Mouse (Mus musculus): ENCODE results near the gene Cct7. TPM values are rescaled to one million over a fixed set of nuclear protein-coding genes. Genes with fewer than 3 reads are reported as not detected.
A peak's percentile ranks its signal among the peaks of the same experiment; 100 is the strongest.

Cct7 gene
- polyA plus RNA-seq, 1 experiment = 117 TPM

DNA sequence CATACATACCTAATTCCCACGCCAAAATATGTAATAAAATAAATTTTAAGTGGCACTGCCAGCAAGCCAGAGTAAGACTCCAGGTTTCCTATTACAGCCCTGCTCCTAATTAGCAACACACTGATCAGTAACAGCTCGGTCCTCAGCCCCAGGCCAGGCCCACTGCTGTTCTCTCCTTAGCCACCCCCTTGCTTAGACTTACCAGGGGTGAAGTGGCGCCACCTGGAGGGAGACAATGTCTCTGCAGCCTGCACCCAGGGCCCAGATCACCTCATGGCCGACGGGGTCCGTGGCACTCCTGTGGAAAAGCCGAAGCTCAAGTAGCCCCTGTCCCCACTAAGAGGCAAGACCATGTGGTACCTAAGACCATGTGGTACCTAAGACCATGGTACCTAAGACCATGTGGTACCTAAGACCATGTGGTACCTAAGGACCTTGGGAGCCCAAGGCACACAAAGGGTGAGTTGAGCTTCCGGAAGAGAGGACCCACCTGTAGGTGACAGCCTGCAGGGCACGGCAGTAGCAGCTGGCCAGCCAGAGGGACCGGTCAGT is 26.1 kb downstream of the Cct7 start:
- Histone ChIP-seq H3K36me3 (ENCODE audit: control insufficient read depth, insufficient read depth, low read length) (no peaks in the 10 kb centered on the region), H3K27me3 (replicated peaks; ENCODE audit: control insufficient read depth, insufficient read depth, low read length) (no peaks in the 10 kb centered on the region), H3K27ac (ENCODE audit: insufficient read depth, low read depth, low read length) (no peak overlapping the region), H3K4me1 (ENCODE audit: control insufficient read depth, insufficient read depth, low read length) (no peaks in the 10 kb centered on the region), H3K4me3 (ENCODE audit: insufficient read depth, low read depth, low read length) (no peak overlapping the region)
- DNase-seq = no peak
- 33% methylated on average over 10 of the region's 10 CpGs for WGBS
- peak; percentile 57 for TF ChIP-seq CTCF (conservative IDR thresholded peaks at IDR 0.05; ENCODE audit: insufficient read depth, insufficient read length, low read depth, low read length)
- TF ChIP-seq POLR2A (IDR thresholded peaks at IDR 0.05; ENCODE audit: low read depth, low read length) = no peak

- 43% methylated on average over 14 of the region's 14 CpGs for WGBS
- no peak for TF ChIP-seq POLR2A (IDR thresholded peaks at IDR 0.05; ENCODE audit: low read depth, low read length)
- TF ChIP-seq CTCF (conservative IDR thresholded peaks at IDR 0.05; ENCODE audit: insufficient read depth, insufficient read length, low read depth, low read length) = no peak
- no peak overlapping the region for H3K27ac ChIP-seq (ENCODE audit: insufficient read depth, low read depth, low read length)
- no peaks in the 10 kb centered on the region for H3K36me3 ChIP-seq (ENCODE audit: control insufficient read depth, insufficient read depth, low read length)
- H3K4me1 ChIP-seq (ENCODE audit: control insufficient read depth, insufficient read depth, low read length) = no peaks in the 10 kb centered on the region
- no peak for DNase-seq
- H3K27me3 ChIP-seq (replicated peaks; ENCODE audit: control insufficient read depth, insufficient read depth, low read length) = no peaks in the 10 kb centered on the region
- H3K4me3 ChIP-seq (ENCODE audit: insufficient read depth, low read depth, low read length) = no peak overlapping the region
Observed at GRCm38 (mm10) chr6:85478416-85478815, 27.1 kb downstream of the Cct7 start.

- TF ChIP-seq CTCF (conservative IDR thresholded peaks at IDR 0.05; ENCODE audit: insufficient read depth, insufficient read length, low read depth, low read length) = no peak
- no peak for TF ChIP-seq POLR2A (IDR thresholded peaks at IDR 0.05; ENCODE audit: low read depth, low read length)
- Histone ChIP-seq H3K27me3 (replicated peaks; ENCODE audit: control insufficient read depth, insufficient read depth, low read length) (no peaks in the 10 kb centered on the region), H3K4me3 (ENCODE audit: insufficient read depth, low read depth, low read length) (no peak overlapping the region), H3K27ac (ENCODE audit: insufficient read depth, low read depth, low read length) (no peak overlapping the region), H3K36me3 (ENCODE audit: control insufficient read depth, insufficient read depth, low read length) (no peaks in the 10 kb centered on the region), H3K4me1 (ENCODE audit: control insufficient read depth, insufficient read depth, low read length) (no peaks in the 10 kb centered on the region)
- DNase-seq = no peak
- 79% methylated on average over 5 of the region's 5 CpGs for WGBS
Observed at GRCm38 (mm10) chr6:85479979-85480378, 28.7 kb downstream of the Cct7 start.

GRCm38 (mm10) chr6:85480685-85481084 is 29.4 kb downstream of the Cct7 start:
- WGBS = 36% methylated on average over 16 of the region's 16 CpGs
- H3K36me3 ChIP-seq (ENCODE audit: control insufficient read depth, insufficient read depth, low read length) = no peaks in the 10 kb centered on the region
- TF ChIP-seq POLR2A (IDR thresholded peaks at IDR 0.05; ENCODE audit: low read depth, low read length) (no peak), CTCF (conservative IDR thresholded peaks at IDR 0.05; ENCODE audit: insufficient read depth, insufficient read length, low read depth, low read length) (no peak)
- no peak overlapping the region for H3K4me3 ChIP-seq (ENCODE audit: insufficient read depth, low read depth, low read length)
- no peaks in the 10 kb centered on the region for H3K27me3 ChIP-seq (replicated peaks; ENCODE audit: control insufficient read depth, insufficient read depth, low read length)
- no peak overlapping the region for H3K27ac ChIP-seq (ENCODE audit: insufficient read depth, low read depth, low read length)
- no peaks in the 10 kb centered on the region for H3K4me1 ChIP-seq (ENCODE audit: control insufficient read depth, insufficient read depth, low read length)
- DNase-seq = peak; percentile 12

DNA sequence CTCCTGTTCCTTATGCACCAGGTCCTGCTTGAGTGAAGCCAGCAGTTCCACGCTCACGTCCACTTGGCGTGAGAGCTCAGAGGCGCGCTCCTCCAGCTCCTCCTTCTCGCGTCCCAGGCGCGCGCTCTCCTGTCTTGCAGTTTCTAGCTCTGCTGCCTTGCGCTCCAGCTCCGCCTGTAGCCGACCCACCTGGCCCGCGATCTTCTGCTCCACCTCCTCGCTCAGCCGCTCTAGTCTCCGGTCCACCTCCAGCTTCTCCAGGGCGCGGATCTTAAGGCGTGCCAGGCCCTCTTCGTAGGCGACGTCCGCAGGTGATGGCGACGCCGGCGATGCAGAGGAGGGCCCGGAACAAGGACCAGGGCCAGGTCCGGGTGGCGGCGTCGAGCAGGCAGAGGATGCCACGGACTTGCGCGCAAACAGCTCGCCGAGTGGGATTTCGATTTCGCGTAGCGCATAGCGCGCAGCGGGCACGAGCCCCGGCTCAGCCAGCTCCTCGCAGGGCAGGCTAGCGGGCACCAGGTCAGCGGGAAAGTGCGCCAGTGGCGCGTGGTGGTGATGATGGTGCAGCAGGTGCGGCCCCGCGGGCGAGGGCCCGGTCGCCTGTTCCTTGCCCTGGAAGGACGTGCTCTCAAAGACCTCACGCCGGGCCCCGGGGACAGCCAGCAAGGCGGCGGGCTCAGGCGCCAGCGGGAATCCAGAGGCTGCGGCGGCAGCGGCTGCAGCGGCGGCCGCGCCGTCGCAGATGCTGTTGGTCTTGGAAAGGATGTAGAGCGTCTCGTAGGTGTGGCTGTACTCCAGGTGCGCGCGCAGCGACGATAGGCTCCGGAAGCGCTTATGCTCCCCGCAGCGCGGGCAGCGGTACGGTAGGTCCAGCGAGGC is 32.8 kb downstream of the Cct7 start:
- no peak overlapping the region for H3K4me3 ChIP-seq (ENCODE audit: insufficient read depth, low read depth, low read length)

DNA sequence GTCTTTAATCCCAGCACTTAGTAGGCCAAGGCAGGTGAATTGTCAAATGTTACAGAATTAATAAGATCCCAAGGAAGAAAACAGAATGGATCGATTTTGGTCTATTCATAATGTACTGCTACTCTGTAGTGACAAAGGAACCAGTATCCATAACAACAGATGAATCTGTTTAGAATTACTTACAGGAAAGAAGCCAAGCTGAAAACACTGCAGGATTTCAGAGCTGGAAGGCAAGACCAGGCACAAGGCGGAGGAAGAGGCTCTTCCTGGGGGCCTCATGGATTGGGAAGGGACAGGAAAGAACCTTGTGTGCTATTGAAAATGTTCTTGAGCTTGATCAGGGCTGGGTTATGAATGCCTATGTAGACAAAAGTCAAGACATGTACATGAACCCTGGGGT is 34.4 kb downstream of the Cct7 start:
- no peak for TF ChIP-seq CTCF (conservative IDR thresholded peaks at IDR 0.05; ENCODE audit: insufficient read depth, insufficient read length, low read depth, low read length)
- no peak for TF ChIP-seq POLR2A (IDR thresholded peaks at IDR 0.05; ENCODE audit: low read depth, low read length)
- H3K36me3 ChIP-seq (ENCODE audit: control insufficient read depth, insufficient read depth, low read length) = no peaks in the 10 kb centered on the region
- H3K27ac ChIP-seq (ENCODE audit: insufficient read depth, low read depth, low read length) = no peak overlapping the region
- no peak overlapping the region for H3K4me3 ChIP-seq (ENCODE audit: insufficient read depth, low read depth, low read length)
- no peaks in the 10 kb centered on the region for H3K27me3 ChIP-seq (replicated peaks; ENCODE audit: control insufficient read depth, insufficient read depth, low read length)
- no peak for DNase-seq
- WGBS = 83% methylated on average over 2 of the region's 2 CpGs
- no peaks in the 10 kb centered on the region for H3K4me1 ChIP-seq (ENCODE audit: control insufficient read depth, insufficient read depth, low read length)

More for the DNA sequence above, 32.8 kb downstream of the Cct7 start:
- WGBS = 3% methylated on average over 92 of the region's 92 CpGs
- no peaks in the 10 kb centered on the region for H3K27me3 ChIP-seq (replicated peaks; ENCODE audit: control insufficient read depth, insufficient read depth, low read length)
- no peaks in the 10 kb centered on the region for H3K36me3 ChIP-seq (ENCODE audit: control insufficient read depth, insufficient read depth, low read length)
- no peak overlapping the region for H3K27ac ChIP-seq (ENCODE audit: insufficient read depth, low read depth, low read length)
- DNase-seq = no peak
- H3K4me1 ChIP-seq (ENCODE audit: control insufficient read depth, insufficient read depth, low read length) = no peaks in the 10 kb centered on the region
- no peak for TF ChIP-seq POLR2A (IDR thresholded peaks at IDR 0.05; ENCODE audit: low read depth, low read length)
- no peak for TF ChIP-seq CTCF (conservative IDR thresholded peaks at IDR 0.05; ENCODE audit: insufficient read depth, insufficient read length, low read depth, low read length)

GRCm38 (mm10) chr6:85488510-85488909 is 37.2 kb downstream of the Cct7 start:
- no peak for DNase-seq
- TF ChIP-seq POLR2A (IDR thresholded peaks at IDR 0.05; ENCODE audit: low read depth, low read length) (no peak), CTCF (conservative IDR thresholded peaks at IDR 0.05; ENCODE audit: insufficient read depth, insufficient read length, low read depth, low read length) (no peak)
- H3K27me3 ChIP-seq (replicated peaks; ENCODE audit: control insufficient read depth, insufficient read depth, low read length) = no peaks in the 10 kb centered on the region
- H3K4me3 ChIP-seq (ENCODE audit: insufficient read depth, low read depth, low read length) = no peak overlapping the region
- H3K36me3 ChIP-seq (ENCODE audit: control insufficient read depth, insufficient read depth, low read length) = no peaks in the 10 kb centered on the region
- no peak overlapping the region for H3K27ac ChIP-seq (ENCODE audit: insufficient read depth, low read depth, low read length)
- WGBS = 65% methylated on average over 4 of the region's 4 CpGs
- H3K4me1 ChIP-seq (ENCODE audit: control insufficient read depth, insufficient read depth, low read length) = no peaks in the 10 kb centered on the region

Data from kidney, adult 2 months (tissue).